Mouse (Mus musculus) naive thymus-derived CD4-positive, alpha-beta T cell, adult 5 months (primary cell): ENCODE data around the gene Tnfsf13b. TPM values are rescaled to one million over a fixed set of nuclear protein-coding genes. Genes with fewer than 3 reads are reported as not detected.

Source experiments
- polyA plus RNA-seq: library from polyadenylated mRNA; unstranded; fragments of 100-300 nt; shearing (Covaris generic); gene quantifications from one replicate; pipeline ENCODE4 v1.2.1, GENCODE M21; 2017

The Tnfsf13b gene
- not detected for polyA plus RNA-seq

GRCm38 (mm10) chr8:10006156-10006985 lies at the start of gene Tnfsf13b:
Gene Tnfsf13b (plus strand): TSS chr8:10006467.

GRCm38 (mm10) chr8:9977573-9978314 lies 28.5 kb upstream of the Tnfsf13b start, which contains the start of the genes Lig4 and Abhd13:
Gene Lig4 (minus strand): TSS chr8:9977686.
Gene Abhd13 (plus strand): TSS chr8:9977707.

Other genes with a start within 250 kb of the Tnfsf13b start
- not detected for gene Fam155a, start 235.3 kb upstream of the Tnfsf13b start, polyA plus RNA-seq
- gene Gm10217, start 142.2 kb upstream of the Tnfsf13b start, polyA plus RNA-seq, result not detected
- 1.5 TPM for gene Lig4, start 28.8 kb upstream of the Tnfsf13b start, polyA plus RNA-seq
- gene Abhd13, start 28.8 kb upstream of the Tnfsf13b start, polyA plus RNA-seq, result 16.5 TPM
- not detected for gene Myo16, start 147.4 kb downstream of the Tnfsf13b start, polyA plus RNA-seq